Mouse (Mus musculus): ENCODE data around the gene Gjb3. TPM values are rescaled to one million over a fixed set of nuclear protein-coding genes. Genes with fewer than 3 reads are reported as not detected.

Gjb3 gene
- polyA plus RNA-seq, 1 experiment = 0.13 TPM

DNA sequence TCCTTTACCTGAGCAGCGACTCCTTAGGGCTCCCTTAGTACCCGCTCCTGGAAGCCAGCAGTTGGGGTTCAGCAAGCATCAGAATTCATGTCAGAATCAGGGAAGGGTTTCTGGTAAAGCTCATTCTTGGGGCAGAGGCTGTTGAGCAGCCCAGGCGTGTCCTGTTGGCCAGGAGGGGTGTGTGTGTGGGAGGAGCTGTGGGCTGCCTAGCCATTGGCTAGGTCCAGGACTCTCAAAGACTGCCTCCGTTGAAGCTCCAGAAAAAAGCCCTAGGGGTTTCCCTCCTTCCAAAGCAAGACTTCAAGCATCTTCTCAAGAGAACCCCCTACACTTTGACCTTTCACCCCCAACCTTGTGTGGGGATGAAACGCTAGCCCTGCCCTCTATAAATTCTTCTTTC is 27.4 kb upstream of the Gjb3 start, which contains the start of gene Gjb5:
Gene Gjb5 (minus strand): TSS at position 164 of the 400 bp plus-strand sequence.
- TF ChIP-seq POLR2A (IDR thresholded peaks at IDR 0.05; ENCODE audit: low read depth, low read length) = no peak
- no peak for TF ChIP-seq CTCF (IDR thresholded peaks at IDR 0.05; ENCODE audit: extremely low read depth, insufficient read depth, insufficient read length, insufficient replicate concordance)
- Histone ChIP-seq H3K36me3 (ENCODE audit: control insufficient read depth, insufficient read depth, low read length) (no peaks in the 10 kb centered on the region), H3K4me1 (ENCODE audit: control insufficient read depth, insufficient read depth, insufficient read length) (no peaks in the 10 kb centered on the region), H3K27me3 (ENCODE audit: control insufficient read depth, insufficient read depth, low read length) (no peaks in the 10 kb centered on the region), H3K4me3 (ENCODE audit: extremely low read depth, insufficient read depth, insufficient read length) (no peak within 1 kb of the TSS), H3K27ac (ENCODE audit: insufficient read depth, low read length) (no peak within 1 kb of the TSS)
- no peak for DNase-seq (ENCODE audit: low read depth in 1 of 2, low spot score in 2 of 2)
- WGBS = 65% methylated on average over 5 of the region's 5 CpGs

DNA sequence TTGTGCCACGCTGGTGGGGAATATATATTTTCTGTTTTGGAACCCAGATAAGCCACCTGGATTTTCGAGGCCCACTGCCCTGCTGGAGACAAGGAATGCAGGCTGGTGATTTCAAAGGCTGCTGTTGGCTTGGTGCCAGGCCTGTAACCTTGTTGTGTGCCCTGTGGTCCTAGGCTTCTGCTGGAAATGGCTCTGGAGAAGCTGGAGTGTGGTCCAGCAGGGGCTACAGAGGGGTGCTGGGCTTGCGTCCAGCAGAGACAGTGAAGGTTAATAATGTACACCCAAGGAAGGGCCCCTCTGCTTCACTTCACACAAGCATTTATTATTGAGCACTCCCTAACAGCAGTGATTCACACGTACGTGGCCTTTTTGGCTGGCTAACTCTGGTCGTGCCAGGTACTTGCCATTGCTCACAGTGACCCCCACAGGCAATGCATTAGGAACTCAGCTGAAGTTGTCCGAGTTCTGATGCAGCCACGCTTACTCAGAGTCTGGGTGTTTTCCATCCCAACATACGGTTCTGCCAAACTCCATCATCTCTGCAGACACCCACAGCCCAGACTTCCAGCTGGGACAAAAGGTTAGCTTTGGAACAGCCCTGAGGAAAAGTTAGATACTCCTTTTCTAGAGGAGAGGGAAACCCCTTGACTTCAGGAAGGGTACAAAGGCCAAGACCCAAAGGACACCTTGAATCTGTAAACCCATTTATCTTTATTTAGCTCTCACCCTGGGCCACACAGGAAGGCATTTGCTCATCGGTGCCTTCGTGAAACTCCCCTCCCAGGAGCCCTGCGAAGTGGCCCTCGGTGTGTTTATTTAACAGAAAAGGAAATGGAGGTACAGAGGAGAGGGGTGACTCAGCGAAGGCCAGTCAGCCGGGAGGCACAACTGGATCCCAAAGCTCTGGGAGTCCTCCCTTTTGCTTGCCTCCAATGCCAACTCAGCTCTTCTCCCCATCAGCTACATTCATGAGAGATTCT is 24.2 kb upstream of the Gjb3 start:
- no peak for DNase-seq (ENCODE audit: low read depth in 1 of 2, low spot score in 2 of 2)
- WGBS = 53% methylated on average over 15 of the region's 15 CpGs
- TF ChIP-seq CTCF (IDR thresholded peaks at IDR 0.05; ENCODE audit: extremely low read depth, insufficient read depth, insufficient read length, insufficient replicate concordance) = no peak
- TF ChIP-seq POLR2A (IDR thresholded peaks at IDR 0.05; ENCODE audit: low read depth, low read length) = no peak
- H3K27me3 ChIP-seq (ENCODE audit: control insufficient read depth, insufficient read depth, low read length) = no peaks in the 10 kb centered on the region
- no peak overlapping the region for H3K27ac ChIP-seq (ENCODE audit: insufficient read depth, low read length)
- H3K4me1 ChIP-seq (ENCODE audit: control insufficient read depth, insufficient read depth, insufficient read length) = no peaks in the 10 kb centered on the region
- H3K4me3 ChIP-seq (ENCODE audit: extremely low read depth, insufficient read depth, insufficient read length) = no peak overlapping the region
- no peaks in the 10 kb centered on the region for H3K36me3 ChIP-seq (ENCODE audit: control insufficient read depth, insufficient read depth, low read length)

DNA sequence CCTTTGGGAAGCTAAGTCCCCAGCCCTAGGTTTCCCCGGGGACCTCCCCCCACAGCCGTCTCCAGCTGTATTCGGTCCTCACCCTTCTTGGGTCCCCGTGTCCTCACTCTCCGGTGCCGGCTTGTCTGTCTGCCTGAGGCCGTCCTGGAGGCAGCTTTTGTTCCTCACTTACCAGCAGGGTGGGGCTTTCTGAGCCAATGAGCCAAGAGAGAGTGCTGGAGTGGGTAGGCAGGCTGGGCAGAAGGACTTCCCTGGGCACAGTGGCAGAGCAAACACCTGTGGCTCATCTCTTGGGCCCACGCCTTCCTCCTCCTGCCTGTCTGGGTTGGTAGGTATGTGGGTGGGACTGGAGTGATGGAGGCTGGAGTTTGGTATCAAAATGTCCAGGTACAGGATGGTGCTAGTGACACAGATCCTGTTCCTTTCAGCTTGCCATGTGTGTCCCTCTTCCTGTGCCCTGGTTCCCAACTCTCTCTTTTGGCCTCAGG is 23.4 kb upstream of the Gjb3 start, which contains the start of gene Gjb4:
Gene Gjb4 (minus strand): TSS at position 131 of the 488 bp plus-strand sequence.
- no peaks in the 10 kb centered on the region for H3K27me3 ChIP-seq (ENCODE audit: control insufficient read depth, insufficient read depth, low read length)
- WGBS = 87% methylated on average over 8 of the region's 8 CpGs
- no peaks in the 10 kb centered on the region for H3K4me1 ChIP-seq (ENCODE audit: control insufficient read depth, insufficient read depth, insufficient read length)
- TF ChIP-seq POLR2A (IDR thresholded peaks at IDR 0.05; ENCODE audit: low read depth, low read length) = no peak
- no peak for DNase-seq (ENCODE audit: low read depth in 1 of 2, low spot score in 2 of 2)
- H3K4me3 ChIP-seq (ENCODE audit: extremely low read depth, insufficient read depth, insufficient read length) = no peak within 1 kb of the TSS
- H3K27ac ChIP-seq (ENCODE audit: insufficient read depth, low read length) = no peak within 1 kb of the TSS
- no peaks in the 10 kb centered on the region for H3K36me3 ChIP-seq (ENCODE audit: control insufficient read depth, insufficient read depth, low read length)

DNA sequence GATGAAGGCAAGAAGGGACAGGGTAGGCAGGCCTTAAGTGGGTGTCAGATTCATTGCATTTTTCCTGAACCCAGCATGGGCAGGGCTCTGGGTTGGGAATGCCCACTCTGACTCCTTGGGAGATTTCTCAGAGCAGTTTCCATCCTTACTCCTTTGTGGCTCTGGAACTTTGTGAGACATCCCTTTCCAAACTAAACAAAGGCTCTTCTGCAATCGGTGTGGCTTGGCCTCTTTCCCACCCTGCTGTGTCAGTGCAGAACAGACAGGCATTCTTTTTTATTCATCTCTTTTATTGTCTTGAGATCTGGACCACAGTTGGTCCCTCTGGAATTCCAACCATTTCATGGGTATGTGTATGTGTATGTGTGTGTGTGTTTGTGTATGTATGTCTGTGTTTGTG is 21.9 kb upstream of the Gjb3 start:
- Histone ChIP-seq H3K27ac (ENCODE audit: insufficient read depth, low read length) (no peak overlapping the region), H3K4me3 (ENCODE audit: extremely low read depth, insufficient read depth, insufficient read length) (no peak overlapping the region), H3K36me3 (ENCODE audit: control insufficient read depth, insufficient read depth, low read length) (no peaks in the 10 kb centered on the region), H3K27me3 (ENCODE audit: control insufficient read depth, insufficient read depth, low read length) (no peaks in the 10 kb centered on the region), H3K4me1 (ENCODE audit: control insufficient read depth, insufficient read depth, insufficient read length) (no peaks in the 10 kb centered on the region)
- TF ChIP-seq POLR2A (IDR thresholded peaks at IDR 0.05; ENCODE audit: low read depth, low read length) (no peak), CTCF (IDR thresholded peaks at IDR 0.05; ENCODE audit: extremely low read depth, insufficient read depth, insufficient read length, insufficient replicate concordance) (no peak)
- no peak for DNase-seq (ENCODE audit: low read depth in 1 of 2, low spot score in 2 of 2)
- 82% methylated on average over 1 of the region's 1 CpGs for WGBS

DNA sequence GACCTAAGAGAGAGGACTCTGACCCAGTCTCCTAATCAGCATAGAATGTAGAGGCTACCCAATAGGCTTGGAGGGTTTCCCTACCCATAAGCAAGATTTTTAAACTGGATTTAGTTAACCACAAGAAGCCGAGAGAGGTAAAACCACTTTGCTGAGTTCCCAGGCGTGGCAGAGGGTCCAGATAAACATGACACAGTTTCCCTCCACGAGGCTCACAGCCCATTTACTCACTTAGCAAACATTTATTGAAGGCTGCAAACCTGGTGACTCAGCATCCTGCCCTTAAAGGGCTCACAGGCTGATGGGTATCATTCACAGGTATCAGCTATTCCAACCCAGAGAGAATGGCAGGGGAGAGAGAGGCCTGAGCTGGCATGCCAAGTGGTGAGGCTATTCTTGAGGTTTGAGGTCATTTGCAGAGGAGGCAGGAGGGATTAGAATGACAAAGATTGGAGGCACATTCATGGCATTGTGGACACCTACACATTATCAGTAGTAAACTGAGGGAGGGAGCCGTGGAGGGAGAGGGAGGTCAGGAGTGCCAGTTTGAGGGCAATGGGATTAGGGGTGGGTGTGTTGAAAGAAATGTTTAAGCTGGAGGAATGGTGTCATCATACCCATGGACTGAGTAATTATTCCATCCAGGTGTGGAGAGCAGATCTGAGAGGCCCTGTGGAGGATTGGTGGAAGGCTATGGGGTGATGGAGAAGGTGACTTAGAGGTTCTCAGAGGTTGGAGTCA is 19.1 kb upstream of the Gjb3 start:
- Histone ChIP-seq H3K4me1 (ENCODE audit: control insufficient read depth, insufficient read depth, insufficient read length) (no peaks in the 10 kb centered on the region), H3K27me3 (ENCODE audit: control insufficient read depth, insufficient read depth, low read length) (no peaks in the 10 kb centered on the region), H3K4me3 (ENCODE audit: extremely low read depth, insufficient read depth, insufficient read length) (no peak overlapping the region), H3K36me3 (ENCODE audit: control insufficient read depth, insufficient read depth, low read length) (no peaks in the 10 kb centered on the region), H3K27ac (ENCODE audit: insufficient read depth, low read length) (no peak overlapping the region)
- DNase-seq (ENCODE audit: low read depth in 1 of 2, low spot score in 2 of 2) = no peak
- 49% methylated on average over 4 of the region's 4 CpGs for WGBS
- TF ChIP-seq CTCF (IDR thresholded peaks at IDR 0.05; ENCODE audit: extremely low read depth, insufficient read depth, insufficient read length, insufficient replicate concordance) = no peak
- no peak for TF ChIP-seq POLR2A (IDR thresholded peaks at IDR 0.05; ENCODE audit: low read depth, low read length)

DNA sequence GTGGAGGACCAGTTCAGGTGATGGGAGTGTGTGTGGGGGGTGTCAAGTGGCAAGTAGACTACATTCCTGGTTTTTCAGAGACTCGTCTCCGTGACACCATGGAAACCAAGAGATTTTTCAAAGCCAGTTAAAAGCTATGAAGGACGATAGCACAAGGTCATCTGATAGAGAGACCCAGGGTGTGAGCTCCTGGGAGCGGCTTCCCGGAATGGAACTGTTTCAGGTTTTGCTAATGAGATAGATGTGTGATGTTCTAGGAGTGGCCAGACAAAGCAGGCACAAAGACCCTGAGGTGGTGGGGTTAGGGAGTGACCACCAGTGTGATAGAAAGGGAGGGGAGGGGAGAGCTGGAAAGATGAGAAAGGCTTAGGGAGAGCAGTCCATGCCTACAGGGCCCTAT is 14.4 kb upstream of the Gjb3 start:
- 93% methylated on average over 5 of the region's 5 CpGs for WGBS
- H3K4me3 ChIP-seq (ENCODE audit: extremely low read depth, insufficient read depth, insufficient read length) = no peak overlapping the region

More for the DNA sequence above, 14.4 kb upstream of the Gjb3 start:
- Histone ChIP-seq H3K27me3 (ENCODE audit: control insufficient read depth, insufficient read depth, low read length) (no peaks in the 10 kb centered on the region), H3K27ac (ENCODE audit: insufficient read depth, low read length) (no peak overlapping the region), H3K36me3 (ENCODE audit: control insufficient read depth, insufficient read depth, low read length) (no peaks in the 10 kb centered on the region), H3K4me1 (ENCODE audit: control insufficient read depth, insufficient read depth, insufficient read length) (no peaks in the 10 kb centered on the region)
- TF ChIP-seq CTCF (IDR thresholded peaks at IDR 0.05; ENCODE audit: extremely low read depth, insufficient read depth, insufficient read length, insufficient replicate concordance) (no peak), POLR2A (IDR thresholded peaks at IDR 0.05; ENCODE audit: low read depth, low read length) (no peak)
- DNase-seq (ENCODE audit: low read depth in 1 of 2, low spot score in 2 of 2) = no peak

Measured in spleen, adult 2 months (tissue).